Mouse (Mus musculus) intestine, embryonic 16.5 days (tissue): ENCODE results near the gene Cep83. TPM values are rescaled to one million over a fixed set of nuclear protein-coding genes. Genes with fewer than 3 reads are reported as not detected.
"Not testable (repeated sequence)": the region's sequence is repeated elsewhere in the genome, so short reads cannot be mapped to it uniquely, and the experiment has no call there.

ENCODE experiments used
- ATAC-seq: fragments of 200-750 bp; cut with Nextera tagmentation; 2 replicates; pipeline ENCODE4 v1.8.0; 2017; ENCODE audit warnings: moderate TSS enrichment, moderate library complexity
- H3K27ac ChIP-seq: fragments of 300-500 bp; sonication (generic); 2 replicates; pipeline ENCODE4 v1.5.1; 2014; ENCODE audit warnings: mild to moderate bottlenecking, low read length
- H3K27me3 ChIP-seq: fragments of 300-500 bp; sonication (generic); replicated peaks from 2 replicates; pipeline ENCODE4 v1.6.1; 2014; ENCODE audit warnings: low read length, control low read depth, mixed read lengths; ENCODE audit not compliant: control insufficient read depth, insufficient read depth
- H3K36me3 ChIP-seq: fragments of 300-500 bp; sonication (generic); 2 replicates; pipeline ENCODE4 v1.6.1; 2014; ENCODE audit warnings: low read length, control low read depth; ENCODE audit not compliant: control insufficient read depth, insufficient read depth
- H3K4me1 ChIP-seq: fragments of 300-500 bp; sonication (generic); 2 replicates; pipeline ENCODE4 v1.6.1; 2014; ENCODE audit warnings: low read length, control low read depth, mixed read lengths; ENCODE audit not compliant: control insufficient read depth, insufficient read depth
- H3K4me2 ChIP-seq: fragments of 300-500 bp; sonication (generic); 2 replicates; pipeline ENCODE4 v1.6.1; 2014; ENCODE audit warnings: low read depth, low read length, control low read depth
- H3K4me3 ChIP-seq: fragments of 300-500 bp; sonication (generic); 2 replicates; pipeline ENCODE4 v1.5.1; 2014; ENCODE audit warnings: mild to moderate bottlenecking, low read length
- H3K9ac ChIP-seq: fragments of 300-500 bp; sonication (generic); 2 replicates; pipeline ENCODE4 v1.6.1; 2014; ENCODE audit warnings: low read depth, low read length
- H3K9me3 ChIP-seq: fragments of 300-500 bp; sonication (generic); 2 replicates; pipeline ENCODE4 v1.6.1; 2016; ENCODE audit warnings: low read length, control low read depth; ENCODE audit not compliant: control insufficient read depth
- WGBS: fragments of 180-500 bp; shearing (Covaris S2); extraction: QIAGEN DNeasy Blood & Tissue Kit; methylation state at CpG from one replicate; pipeline ENCODE4 v1.1.7; 2014; 5-methylcytosine and 5-hydroxymethylcytosine counted together
- polyA plus RNA-seq: library from polyadenylated mRNA; unstranded; fragments of >200 nt; fragmentation: Nextera tagmentation; extraction: Ambion mirVana; gene quantifications from 2 replicates; pipeline ENCODE4 v1.2.1, GENCODE M21; 2015

Cep83 gene
- polyA plus RNA-seq, 1 experiment from 2014 or later, result 10.2 TPM

DNA sequence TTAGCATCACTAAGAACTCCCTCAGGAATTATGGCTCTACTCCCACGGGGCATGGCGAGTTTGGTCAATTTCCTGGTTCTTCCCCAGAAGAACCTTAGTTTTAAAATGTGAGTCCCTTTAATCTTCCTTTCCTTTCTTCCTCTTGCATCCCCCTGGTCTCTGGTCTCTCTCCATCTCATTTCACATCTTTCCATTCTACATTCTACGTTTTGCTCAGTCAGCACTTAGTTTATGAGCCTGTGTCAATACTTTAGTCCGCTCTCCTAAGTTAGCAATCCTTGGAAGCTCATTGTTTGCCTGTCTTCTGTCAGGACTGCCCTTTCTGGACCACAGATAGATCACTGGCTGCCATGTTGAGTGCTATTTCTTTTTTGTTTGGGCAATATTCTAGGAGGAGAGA, 3.7 kb downstream of the Cep83 start:
- H3K4me1 ChIP-seq, result peaks cover 5% of the 10 kb centered on the region
- no peak overlapping the region for H3K9ac ChIP-seq
- H3K27me3 ChIP-seq, result no peaks in the 10 kb centered on the region
- no peak overlapping the region for H3K27ac ChIP-seq
- 92% methylated on average over 4 of the region's 4 CpGs for WGBS
- ATAC-seq, result no peak
- H3K36me3 ChIP-seq, result no peaks in the 10 kb centered on the region
- no peak overlapping the region for H3K4me2 ChIP-seq
- H3K9me3 ChIP-seq, result no peaks in the 10 kb centered on the region
- H3K4me3 ChIP-seq, result no peak overlapping the region

- H3K27me3 ChIP-seq, result no peaks in the 10 kb centered on the region
- H3K9me3 ChIP-seq, result no peaks in the 10 kb centered on the region
- no peak overlapping the region for H3K9ac ChIP-seq
- H3K36me3 ChIP-seq, result no peaks in the 10 kb centered on the region
- no peak overlapping the region for H3K4me3 ChIP-seq
- 0 out of 2 replicates have a peak, but pooled peaks cover 2% of the 10 kb centered on the region for H3K4me1 ChIP-seq
- no peak for ATAC-seq
- 77% methylated on average over 4 of the region's 4 CpGs for WGBS
- H3K27ac ChIP-seq, result no peak overlapping the region
- H3K4me2 ChIP-seq, result no peak overlapping the region
Observed at GRCm38 (mm10) chr10:94705643-94706258, 17.3 kb downstream of the Cep83 start.

DNA sequence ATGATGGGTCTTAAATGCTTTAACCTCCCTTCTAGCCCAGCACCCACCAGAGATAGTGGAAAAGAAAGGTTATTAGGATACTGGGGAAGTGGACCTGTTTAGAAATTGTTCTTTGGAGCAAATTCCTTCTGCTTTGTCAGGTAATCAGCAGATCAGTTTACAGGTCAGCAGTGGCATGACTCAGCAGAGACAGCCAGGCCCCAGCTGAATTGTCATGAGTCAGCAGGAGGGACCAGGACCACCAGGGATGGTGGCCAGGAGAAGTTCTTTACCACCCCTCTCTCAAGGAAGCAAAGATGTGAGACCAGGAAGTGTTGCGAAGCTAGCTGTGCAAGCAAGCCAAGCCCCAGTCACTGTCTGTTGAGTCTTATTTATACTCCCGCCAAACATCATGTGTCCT, 18.2 kb downstream of the Cep83 start:
- H3K27me3 ChIP-seq, result no peaks in the 10 kb centered on the region
- H3K4me1 ChIP-seq, result 0 out of 2 replicates have a peak, but pooled peaks cover 2% of the 10 kb centered on the region
- no peak for ATAC-seq
- no peak overlapping the region for H3K4me3 ChIP-seq
- WGBS, result 98% methylated on average over 2 of the region's 2 CpGs
- no peaks in the 10 kb centered on the region for H3K36me3 ChIP-seq
- H3K27ac ChIP-seq, result no peak overlapping the region
- H3K4me2 ChIP-seq, result no peak overlapping the region
- no peak overlapping the region for H3K9ac ChIP-seq
- H3K9me3 ChIP-seq, result no peaks in the 10 kb centered on the region

- H3K4me3 ChIP-seq, result no peak overlapping the region
- H3K36me3 ChIP-seq, result no peaks in the 10 kb centered on the region
- no peak for ATAC-seq
- no peaks in the 10 kb centered on the region for H3K27me3 ChIP-seq
- no peak overlapping the region for H3K27ac ChIP-seq
- H3K4me2 ChIP-seq, result no peak overlapping the region
- no peaks in the 10 kb centered on the region for H3K9me3 ChIP-seq
- H3K4me1 ChIP-seq, result 0 out of 2 replicates have a peak, but pooled peaks cover 2% of the 10 kb centered on the region
- H3K9ac ChIP-seq, result no peak overlapping the region
- WGBS, result 65% methylated on average over 3 of the region's 3 CpGs
Observed at GRCm38 (mm10) chr10:94709622-94710319, 21.3 kb downstream of the Cep83 start.

DNA sequence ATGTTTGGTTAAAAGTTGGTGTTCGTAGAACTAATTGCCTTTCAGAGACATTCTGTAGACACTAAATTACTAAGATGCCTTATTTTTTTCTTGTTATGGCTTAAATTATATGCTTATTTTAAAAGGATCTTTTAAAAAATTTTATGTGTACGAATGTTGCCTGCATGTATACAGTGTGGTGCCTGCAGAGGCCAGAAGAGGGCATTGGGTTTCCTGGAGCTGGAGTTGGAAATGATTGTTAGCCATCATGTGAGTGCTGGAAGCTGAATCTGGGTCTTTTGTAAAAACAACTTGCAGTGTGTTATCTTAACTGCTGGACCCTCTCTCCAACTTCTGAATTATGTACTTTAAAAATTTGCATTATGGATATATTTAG, 21.9 kb downstream of the Cep83 start:
- no peak for ATAC-seq
- WGBS, result 86% methylated on average over 2 of the region's 2 CpGs
- Histone ChIP-seq H3K4me1 (0 out of 2 replicates have a peak, but pooled peaks cover 2% of the 10 kb centered on the region), H3K27me3 (no peaks in the 10 kb centered on the region), H3K4me3 (no peak overlapping the region), H3K4me2 (no peak overlapping the region), H3K27ac (no peak overlapping the region), H3K9me3 (no peaks in the 10 kb centered on the region), H3K36me3 (no peaks in the 10 kb centered on the region), H3K9ac (no peak overlapping the region)

- WGBS, result 92% methylated on average over 6 of the region's 6 CpGs
- no peak overlapping the region for H3K27ac ChIP-seq
- no peak overlapping the region for H3K4me2 ChIP-seq
- H3K4me3 ChIP-seq, result no peak overlapping the region
- no peaks in the 10 kb centered on the region for H3K9me3 ChIP-seq
- no peak for ATAC-seq
- no peaks in the 10 kb centered on the region for H3K4me1 ChIP-seq
- no peaks in the 10 kb centered on the region for H3K27me3 ChIP-seq
- H3K36me3 ChIP-seq, result no peaks in the 10 kb centered on the region
- no peak overlapping the region for H3K9ac ChIP-seq
Observed at GRCm38 (mm10) chr10:94720300-94720699, 31.8 kb downstream of the Cep83 start.

GRCm38 (mm10) chr10:94728053-94728452, 39.6 kb downstream of the Cep83 start:
- not testable (repeated sequence) for ATAC-seq
- 89% methylated on average over 2 of the region's 2 CpGs for WGBS

DNA sequence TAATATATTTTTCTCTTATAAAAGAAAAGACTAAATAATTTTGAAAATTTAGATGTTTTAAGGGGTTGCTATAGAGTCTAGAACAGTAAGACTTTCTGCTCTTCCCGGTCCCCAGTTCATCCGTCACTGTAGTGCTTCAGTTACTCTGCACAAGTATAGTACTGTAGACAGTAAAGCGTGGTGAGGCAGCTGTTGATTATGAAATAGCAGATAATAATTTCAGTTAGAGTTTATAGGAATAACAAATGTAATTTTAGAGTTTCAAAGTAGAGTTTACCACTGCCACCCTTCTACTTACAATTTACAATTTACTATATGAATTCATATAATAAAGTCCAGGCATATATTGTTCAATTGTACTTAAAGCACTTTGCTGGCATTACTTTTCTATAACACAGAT, 42.0 kb downstream of the Cep83 start:
- Histone ChIP-seq H3K36me3 (0 out of 2 replicates have a peak, but pooled peaks cover 2% of the 10 kb centered on the region), H3K9ac (no peak overlapping the region), H3K4me2 (no peak overlapping the region), H3K9me3 (no peaks in the 10 kb centered on the region), H3K27ac (no peak overlapping the region), H3K4me3 (no peak overlapping the region), H3K4me1 (no peaks in the 10 kb centered on the region), H3K27me3 (no peaks in the 10 kb centered on the region)
- 96% methylated on average over 3 of the region's 3 CpGs for WGBS
- ATAC-seq, result no peak

More at GRCm38 (mm10) chr10:94728053-94728452, 39.6 kb downstream of the Cep83 start:
- H3K9me3 ChIP-seq, H3K4me3 ChIP-seq, H3K4me1 ChIP-seq, H3K9ac ChIP-seq, H3K27ac ChIP-seq, H3K4me2 ChIP-seq, H3K27me3 ChIP-seq, H3K36me3 ChIP-seq: not testable (repeated sequence)

DNA sequence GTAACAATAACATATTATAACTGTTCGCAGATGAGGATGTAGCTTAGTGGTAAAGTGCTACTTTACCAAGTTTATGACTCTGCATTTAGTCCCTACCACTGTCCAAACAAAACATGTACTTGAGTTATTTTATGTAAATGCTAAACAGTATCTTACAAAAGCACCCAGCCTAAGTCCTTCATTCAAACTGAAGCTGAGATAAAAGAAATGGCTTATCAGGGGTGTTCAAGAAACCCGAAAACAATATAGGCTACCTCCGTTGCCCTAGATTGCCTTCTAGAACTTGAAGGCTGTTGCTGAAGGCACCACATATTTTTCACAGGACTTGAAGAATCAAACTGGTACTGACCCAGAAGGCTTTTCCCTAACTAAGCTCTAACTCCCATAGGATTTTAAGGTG, 46.4 kb downstream of the Cep83 start:
- Histone ChIP-seq H3K27me3 (no peaks in the 10 kb centered on the region), H3K4me1 (no peaks in the 10 kb centered on the region), H3K9ac (no peak overlapping the region), H3K27ac (no peak overlapping the region), H3K36me3 (no peaks in the 10 kb centered on the region), H3K9me3 (no peaks in the 10 kb centered on the region), H3K4me2 (no peak overlapping the region), H3K4me3 (no peak overlapping the region)
- 97% methylated on average over 3 of the region's 3 CpGs for WGBS
- ATAC-seq, result no peak
